Mouse (Mus musculus) cerebellum, postnatal 4 days (tissue): Measurements from ENCODE around the gene Slc10a7.

Source experiments
- DNase-seq, 2 experiments: peaks; one replicate each; pipeline ENCODE4 v3.0.0; 2022; ENCODE audit warnings: low spot score in 2 of 2, mixed read lengths in 1 of 2

The Slc10a7 gene

GRCm38 (mm10) chr8:78738304-78738703 lies 229.2 kb downstream of the Slc10a7 start:
- DNase-seq, result no peak

GRCm38 (mm10) chr8:78740936-78741335 lies 231.8 kb downstream of the Slc10a7 start:
- no peak for DNase-seq

GRCm38 (mm10) chr8:78741496-78741895 lies 232.3 kb downstream of the Slc10a7 start:
- DNase-seq, result no peak

- DNase-seq, result no peak
Observed at GRCm38 (mm10) chr8:78741965-78742364, 232.8 kb downstream of the Slc10a7 start.

GRCm38 (mm10) chr8:78742453-78742852 lies 233.3 kb downstream of the Slc10a7 start:
- peak; percentile 34 to 60 for DNase-seq

GRCm38 (mm10) chr8:78747052-78747451 lies 237.9 kb downstream of the Slc10a7 start:
- DNase-seq, result no peak

- DNase-seq, result no peak
Observed at GRCm38 (mm10) chr8:78748701-78749100, 239.6 kb downstream of the Slc10a7 start.

- DNase-seq, result no peak
Observed at GRCm38 (mm10) chr8:78749861-78750825, 241.0 kb downstream of the Slc10a7 start.

- no peak for DNase-seq
Observed at GRCm38 (mm10) chr8:78751151-78751550, 242.0 kb downstream of the Slc10a7 start.

- no peak for DNase-seq
Observed at GRCm38 (mm10) chr8:78754986-78755385, 245.8 kb downstream of the Slc10a7 start.

- no peak for DNase-seq
Observed at GRCm38 (mm10) chr8:78759139-78759538, 250.0 kb downstream of the Slc10a7 start.

- DNase-seq, result no peak
Observed at GRCm38 (mm10) chr8:78764976-78765375, 255.8 kb downstream of the Slc10a7 start.

GRCm38 (mm10) chr8:78765556-78765955 lies 256.4 kb downstream of the Slc10a7 start:
- no peak for DNase-seq

GRCm38 (mm10) chr8:78770584-78770983 lies 261.4 kb downstream of the Slc10a7 start:
- DNase-seq, result no peak

GRCm38 (mm10) chr8:78771256-78771655 lies 262.1 kb downstream of the Slc10a7 start:
- no peak for DNase-seq

GRCm38 (mm10) chr8:78776816-78777215 lies 267.7 kb downstream of the Slc10a7 start:
- no peak for DNase-seq
